Mouse (Mus musculus) CD4-positive, CD25-positive, alpha-beta regulatory T cell, adult 4 months (primary cell): ENCODE data around the gene Ppp1r15a. TPM values are rescaled to one million over a fixed set of nuclear protein-coding genes. Genes with fewer than 3 reads are reported as not detected.
"Not testable (repeated sequence)": the region's sequence is repeated elsewhere in the genome, so short reads cannot be mapped to it uniquely, and the experiment has no call there.

ENCODE experiments used
- ATAC-seq: one replicate; pipeline ENCODE4 v1.8.0; 2017
- polyA plus RNA-seq, 2 experiments: library from polyadenylated mRNA; unstranded; fragments of 100-300 nt; shearing (Covaris generic); gene quantifications; one replicate each; pipeline ENCODE4 v1.2.1; 2017

Ppp1r15a gene
- polyA plus RNA-seq, 2 experiments from 2014 or later: 49.3 to 132 TPM

- not testable (repeated sequence) for ATAC-seq
These were observed 9.2 kb downstream of the Ppp1r15a start for GRCm38 (mm10) chr7:45516846-45517245.

GRCm38 (mm10) chr7:45515436-45515835 is 10.6 kb downstream of the Ppp1r15a start:
- no peak for ATAC-seq

DNA sequence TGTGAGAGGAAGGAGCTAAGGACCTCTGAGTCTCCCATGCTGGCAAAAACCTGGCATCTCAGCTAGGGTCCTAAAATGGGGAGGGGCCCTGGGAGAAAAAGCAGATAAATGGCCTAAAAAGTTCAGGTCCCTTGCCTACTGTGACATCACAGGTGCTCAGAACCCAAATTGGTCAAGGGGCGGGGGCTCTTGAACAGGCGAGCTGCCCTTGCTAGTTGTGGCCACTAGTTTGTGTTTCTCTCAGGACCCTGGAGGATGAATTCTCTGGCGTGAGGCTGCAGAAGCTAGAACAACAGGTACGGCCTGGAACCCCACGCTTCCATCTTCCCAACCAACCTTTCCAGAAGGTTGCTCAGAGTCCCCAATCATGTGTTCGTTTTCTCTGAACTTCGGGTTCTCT is 11.7 kb downstream of the Ppp1r15a start:
- ATAC-seq: no peak

DNA sequence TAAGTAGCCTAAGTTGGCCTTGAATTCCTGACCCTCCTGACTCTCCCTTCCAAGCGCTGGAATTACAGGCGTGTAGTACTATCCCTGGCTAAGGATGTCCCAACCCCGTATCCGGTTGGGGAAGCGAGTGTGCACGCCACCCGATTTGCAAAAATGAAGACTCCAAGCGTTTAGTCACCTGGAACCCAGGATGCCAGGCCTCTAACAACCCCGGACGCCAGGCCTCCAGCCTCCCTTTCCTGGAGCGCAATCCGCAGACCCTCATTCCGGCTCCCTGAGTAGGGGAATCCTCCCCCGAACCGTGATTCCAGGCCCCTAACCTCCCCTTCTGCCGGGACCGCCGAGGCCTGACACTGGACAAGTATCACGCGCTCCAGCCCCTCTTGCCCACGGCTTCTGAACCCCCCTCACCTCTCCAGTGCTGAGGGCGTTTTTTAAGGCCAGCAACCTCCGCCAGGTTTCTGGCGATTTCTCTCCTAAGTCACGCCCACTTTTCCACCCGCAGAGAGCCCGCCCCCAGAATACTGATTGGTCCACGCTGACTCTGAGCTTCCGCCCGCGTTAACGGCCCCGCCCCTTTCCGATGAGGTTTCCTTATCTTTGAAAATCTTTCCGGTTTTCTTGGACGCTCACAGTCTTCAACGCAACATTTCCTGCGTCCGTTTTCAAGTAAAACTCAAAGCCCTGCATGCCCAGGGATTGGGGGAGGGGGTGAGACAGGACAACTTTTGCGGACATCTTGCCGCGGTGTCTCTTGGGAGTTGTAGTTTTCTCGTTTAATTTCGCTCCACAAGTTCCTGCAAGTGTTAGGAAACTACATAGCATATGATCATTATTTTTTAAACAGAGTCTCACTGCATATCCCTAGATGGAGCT is 15.9 kb downstream of the Ppp1r15a start, which contains the start of gene Nucb1:
Gene Nucb1, minus strand, starts transcription at position 495 of the 876 bp plus-strand sequence.
- peak; percentile 90 for ATAC-seq

GRCm38 (mm10) chr7:45509181-45509882 is 16.7 kb downstream of the Ppp1r15a start:
- peak; percentile 8 for ATAC-seq

- no peak for ATAC-seq
These were observed 17.5 kb downstream of the Ppp1r15a start for GRCm38 (mm10) chr7:45508561-45508960.

DNA sequence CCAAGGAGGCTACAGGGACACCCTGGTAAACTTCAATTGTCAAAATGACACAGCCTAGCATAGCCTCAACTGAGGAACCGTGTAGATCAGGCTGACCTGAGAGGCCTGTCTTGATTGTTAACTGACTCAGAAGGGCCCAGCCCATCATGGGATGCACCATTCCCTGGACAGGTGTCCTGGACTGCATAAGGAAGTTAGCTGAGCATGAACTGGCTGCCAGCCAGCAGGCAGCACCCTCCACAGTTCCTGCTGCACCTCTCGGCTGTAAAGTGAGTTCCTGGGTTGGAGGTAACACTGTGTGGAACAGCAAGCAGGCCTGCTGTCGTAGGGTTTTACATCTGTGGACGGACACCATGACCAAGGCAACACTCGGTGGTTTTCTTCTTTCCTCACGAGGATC is 18.5 kb downstream of the Ppp1r15a start:
- ATAC-seq: no peak

- no peak for ATAC-seq
These were observed 27.6 kb downstream of the Ppp1r15a start for GRCm38 (mm10) chr7:45498427-45498826.

- ATAC-seq: no peak
These were observed 31.5 kb downstream of the Ppp1r15a start for GRCm38 (mm10) chr7:45494548-45494947.

DNA sequence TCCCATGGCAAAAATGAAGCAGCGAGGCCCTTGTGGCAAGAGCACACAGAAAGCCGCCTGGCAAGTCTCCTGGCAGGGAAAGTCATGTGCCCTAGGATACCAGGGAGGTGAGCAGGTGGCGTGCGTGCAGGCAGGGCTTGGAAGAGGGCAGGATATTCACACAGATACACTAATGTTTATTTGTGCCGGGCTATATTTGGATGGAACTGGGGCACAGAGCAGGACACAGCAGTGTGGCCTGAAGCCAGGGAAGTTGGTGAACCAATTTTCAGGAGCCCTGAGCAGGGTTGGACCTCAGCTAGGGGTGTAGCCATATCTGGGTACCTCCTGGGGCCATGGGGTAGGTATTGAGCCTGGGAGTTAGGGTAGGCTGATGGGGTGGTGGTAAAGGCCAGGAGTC is 33.1 kb downstream of the Ppp1r15a start:
- ATAC-seq: no peak

GRCm38 (mm10) chr7:45492225-45492844 is 33.7 kb downstream of the Ppp1r15a start:
- no peak for ATAC-seq

GRCm38 (mm10) chr7:45491264-45491663 is 34.8 kb downstream of the Ppp1r15a start:
- ATAC-seq: no peak

GRCm38 (mm10) chr7:45490822-45491221 is 35.2 kb downstream of the Ppp1r15a start:
- no peak for ATAC-seq

- ATAC-seq: no peak
These were observed 36.5 kb downstream of the Ppp1r15a start for GRCm38 (mm10) chr7:45489578-45489977.

DNA sequence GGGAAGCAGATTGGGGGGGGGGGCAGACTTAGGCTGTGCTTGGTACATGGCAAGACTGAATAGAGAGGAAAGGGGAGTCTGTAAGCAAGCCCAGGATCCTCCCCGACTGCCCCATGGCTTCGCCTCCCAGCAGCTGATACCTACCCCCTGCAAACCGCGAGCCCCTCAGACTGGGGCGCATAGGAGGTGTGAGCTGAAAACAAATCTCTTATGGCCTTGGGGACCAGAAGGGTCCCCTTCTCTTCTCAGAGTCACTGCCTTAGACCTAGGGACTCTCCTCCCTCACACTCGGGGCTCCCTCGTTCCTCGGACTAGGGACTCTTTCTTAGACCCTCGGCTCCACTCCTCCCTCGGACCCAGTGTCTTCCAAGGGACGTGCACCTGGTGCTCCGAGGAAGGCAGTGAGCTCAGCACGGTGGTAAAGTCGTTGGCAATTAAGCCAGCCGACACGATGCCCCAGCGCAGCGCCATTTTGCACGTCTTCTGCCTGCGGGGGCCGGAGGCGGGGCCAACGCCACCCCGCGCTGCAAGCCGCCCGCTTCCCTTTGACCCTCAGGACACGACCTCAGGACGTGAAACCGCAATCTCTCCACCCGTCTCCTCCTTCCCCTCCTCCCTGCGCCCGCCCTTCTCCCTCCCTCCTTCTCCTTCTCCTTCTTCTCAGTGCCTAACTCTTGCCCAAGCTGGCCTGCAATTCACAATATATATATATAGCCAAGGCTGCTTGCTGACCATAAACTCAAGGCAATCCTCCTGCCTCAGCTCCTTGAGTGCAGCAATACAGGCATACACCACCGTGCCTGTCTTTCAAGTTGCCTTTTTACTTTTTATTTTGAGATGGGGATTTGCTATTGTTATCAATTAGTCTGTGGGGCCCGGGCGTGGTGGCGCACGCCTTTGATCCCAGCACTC is 37.5 kb downstream of the Ppp1r15a start, which contains the start of gene Dhdh:
Gene Dhdh, minus strand, starts transcription at position 513 of the 912 bp plus-strand sequence.
- peak; percentile 56 for ATAC-seq

GRCm38 (mm10) chr7:45487861-45488292 is 38.2 kb downstream of the Ppp1r15a start:
- ATAC-seq: no peak

GRCm38 (mm10) chr7:45486761-45487415 is 39.2 kb downstream of the Ppp1r15a start, which contains the start of gene Gm45808:
Gene Gm45808 (minus strand): TSS chr7:45486811.
- ATAC-seq: no peak

- ATAC-seq: no peak
These were observed 39.9 kb downstream of the Ppp1r15a start for GRCm38 (mm10) chr7:45486158-45486557.

DNA sequence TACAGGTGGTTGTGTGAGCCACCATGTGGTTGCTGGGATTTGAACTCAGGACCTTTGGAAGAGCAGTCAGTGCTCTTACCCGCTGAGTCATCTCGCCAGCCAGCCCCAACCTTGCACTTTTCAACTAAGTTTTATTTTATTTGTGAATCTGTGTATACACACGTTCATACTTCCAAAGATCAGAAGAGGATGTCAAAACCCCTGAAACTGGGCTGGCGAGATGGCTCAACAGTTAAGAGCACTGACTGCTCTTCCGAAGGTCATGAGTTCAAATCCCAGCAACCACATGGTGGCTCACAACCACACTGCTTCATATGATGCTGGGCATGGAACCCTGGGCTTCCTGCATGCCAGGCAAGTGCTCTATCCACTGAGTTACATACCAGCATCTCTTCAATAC is 41.1 kb downstream of the Ppp1r15a start:
- not testable (repeated sequence) for ATAC-seq

DNA sequence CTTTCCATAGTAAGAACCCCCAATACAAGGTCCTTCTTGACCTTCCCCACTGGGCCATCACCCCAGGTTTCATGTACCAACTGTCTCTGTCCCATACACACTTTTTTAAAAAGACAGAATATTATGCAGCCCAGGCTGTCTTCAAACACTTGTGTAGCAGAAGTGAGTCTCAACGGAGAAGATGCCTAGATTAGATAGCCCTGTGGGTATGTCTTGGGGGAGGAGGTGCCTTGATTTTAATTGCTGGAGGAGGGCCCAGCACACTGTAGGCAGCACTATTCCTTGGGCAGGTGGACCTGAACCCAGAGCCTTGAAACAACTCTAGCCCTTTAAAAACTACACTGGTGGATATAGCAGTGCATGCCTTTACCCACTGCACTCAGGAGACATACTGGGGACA is 43.9 kb downstream of the Ppp1r15a start:
- no peak for ATAC-seq

DNA sequence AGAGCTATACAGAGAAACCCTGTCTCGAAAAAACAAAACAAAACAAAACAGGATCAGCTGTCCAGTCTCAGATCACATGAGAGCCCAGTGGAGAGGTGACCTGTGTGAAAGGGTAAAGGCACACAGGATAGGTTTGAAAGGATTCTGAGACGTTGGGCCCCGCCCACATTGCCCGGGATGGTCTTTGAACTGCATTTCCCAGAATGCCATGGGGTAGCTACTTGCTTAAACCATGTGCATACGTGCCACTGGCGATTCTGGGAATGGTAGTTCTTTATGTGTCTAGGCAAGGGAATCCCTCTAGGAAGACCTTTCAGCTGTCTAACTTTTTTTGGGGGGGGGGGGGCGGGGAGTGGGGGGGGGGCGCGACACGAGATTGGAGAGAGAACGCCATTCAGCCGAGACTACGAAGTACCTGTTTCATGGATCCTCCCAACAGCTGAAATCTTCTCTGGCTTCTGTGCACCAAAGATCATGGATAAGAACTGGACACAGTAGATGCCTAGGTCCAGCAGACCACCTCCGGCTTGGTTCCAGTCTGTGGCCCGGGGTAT is 44.6 kb downstream of the Ppp1r15a start, which contains the start of gene Tulp2:
Gene Tulp2, plus strand, starts transcription at position 504 of the 554 bp plus-strand sequence.
- peak; percentile 80 for ATAC-seq
